Mouse (Mus musculus) ovary, postnatal 36 days (tissue): ENCODE data around the gene Nrxn1.

Source experiments
- DNase-seq: peaks from one replicate; pipeline ENCODE4 v3.0.0; 2022; ENCODE audit warnings: low spot score, mixed read lengths

Nrxn1 gene

GRCm38 (mm10) chr17:90809197-90810163 is 283.4 kb downstream of the Nrxn1 start:
- DNase-seq, result peak; percentile 34

- DNase-seq, result no peak
Measured at GRCm38 (mm10) chr17:90808256-90808655, 284.6 kb downstream of the Nrxn1 start.

- no peak for DNase-seq
Measured at GRCm38 (mm10) chr17:90807199-90807598, 285.7 kb downstream of the Nrxn1 start.

- peak; percentile 7 for DNase-seq
Measured at GRCm38 (mm10) chr17:90798689-90799088, 294.2 kb downstream of the Nrxn1 start.

GRCm38 (mm10) chr17:90797659-90798288 is 295.1 kb downstream of the Nrxn1 start:
- DNase-seq, result no peak

GRCm38 (mm10) chr17:90796974-90797373 is 295.9 kb downstream of the Nrxn1 start:
- no peak for DNase-seq

- no peak for DNase-seq
Measured at GRCm38 (mm10) chr17:90788491-90789127, 304.3 kb downstream of the Nrxn1 start.

GRCm38 (mm10) chr17:90788040-90788439 is 304.8 kb downstream of the Nrxn1 start:
- no peak for DNase-seq

- DNase-seq, result no peak
Measured at GRCm38 (mm10) chr17:90787121-90787788, 305.6 kb downstream of the Nrxn1 start.

GRCm38 (mm10) chr17:90780481-90780880 is 312.4 kb downstream of the Nrxn1 start:
- DNase-seq, result no peak

- no peak for DNase-seq
Measured at GRCm38 (mm10) chr17:90775397-90775796, 317.5 kb downstream of the Nrxn1 start.

GRCm38 (mm10) chr17:90773233-90773632 is 319.6 kb downstream of the Nrxn1 start:
- DNase-seq, result no peak

- no peak for DNase-seq
Measured at GRCm38 (mm10) chr17:90768216-90768615, 324.7 kb downstream of the Nrxn1 start.

GRCm38 (mm10) chr17:90727124-90727523 is 365.7 kb downstream of the Nrxn1 start:
- no peak for DNase-seq

- DNase-seq, result no peak
Measured at GRCm38 (mm10) chr17:90704773-90705172, 388.1 kb downstream of the Nrxn1 start.

- no peak for DNase-seq
Measured at GRCm38 (mm10) chr17:90702626-90703025, 390.2 kb downstream of the Nrxn1 start.

- no peak for DNase-seq
Measured at GRCm38 (mm10) chr17:90696071-90696800, 396.6 kb downstream of the Nrxn1 start.

GRCm38 (mm10) chr17:90695086-90695584 is 397.7 kb downstream of the Nrxn1 start:
- DNase-seq, result no peak

- DNase-seq, result no peak
Measured at GRCm38 (mm10) chr17:90684172-90684571, 408.7 kb downstream of the Nrxn1 start.

- DNase-seq, result no peak
Measured at GRCm38 (mm10) chr17:90681019-90681418, 411.9 kb downstream of the Nrxn1 start.

GRCm38 (mm10) chr17:90676676-90677075 is 416.2 kb downstream of the Nrxn1 start:
- DNase-seq, result no peak
